Mouse (Mus musculus) forebrain, embryonic 11.5 days (tissue): ENCODE data around the gene Cep112. TPM values are rescaled to one million over a fixed set of nuclear protein-coding genes. Genes with fewer than 3 reads are reported as not detected.

Source experiments
- ATAC-seq: fragments of 200-750 bp; cut with Nextera tagmentation; replicated peaks from 2 replicates; pipeline ENCODE4 v1.8.0; 2017; ENCODE audit warnings: moderate TSS enrichment; ENCODE audit not compliant: low FRiP score
- DNase-seq: peaks from one replicate; pipeline ENCODE4 v3.0.0-alpha.2; 2017; ENCODE audit warnings: low spot score
- H3K27ac ChIP-seq: fragments of 300-500 bp; sonication (generic); 2 replicates; pipeline ENCODE4 v1.5.1; 2014; ENCODE audit warnings: low read depth, low read length
- H3K27me3 ChIP-seq: fragments of 300-500 bp; sonication (generic); 2 replicates; pipeline ENCODE4 v1.6.1; 2014; ENCODE audit warnings: mild to moderate bottlenecking, low read length, mixed read lengths; ENCODE audit not compliant: control insufficient read depth, insufficient read depth
- H3K36me3 ChIP-seq: fragments of 300-500 bp; sonication (generic); 2 replicates; pipeline ENCODE4 v1.6.1; 2014; ENCODE audit warnings: mild to moderate bottlenecking, low read length, moderate library complexity, mixed read lengths; ENCODE audit not compliant: control insufficient read depth, insufficient read depth
- H3K4me1 ChIP-seq: fragments of 300-500 bp; sonication (generic); replicated peaks from 2 replicates; pipeline ENCODE4 v1.6.1; 2014; ENCODE audit warnings: low read length, mixed read lengths; ENCODE audit not compliant: control insufficient read depth, insufficient read depth
- H3K4me2 ChIP-seq: fragments of 300-500 bp; sonication (generic); 2 replicates; pipeline ENCODE4 v1.6.1; 2014; ENCODE audit warnings: low read depth, mild to moderate bottlenecking, low read length, moderate library complexity, mixed read lengths; ENCODE audit not compliant: severe bottlenecking
- H3K4me3 ChIP-seq: fragments of 300-500 bp; sonication (generic); 2 replicates; pipeline ENCODE4 v1.5.1; 2014; ENCODE audit warnings: low read depth, low read length
- H3K9ac ChIP-seq: fragments of 300-500 bp; sonication (generic); 2 replicates; pipeline ENCODE4 v1.6.1; 2014; ENCODE audit warnings: low read length
- H3K9me3 ChIP-seq: fragments of 300-500 bp; sonication (generic); 2 replicates; pipeline ENCODE4 v1.6.1; 2016; ENCODE audit warnings: low read length, mixed read lengths; ENCODE audit not compliant: control insufficient read depth
- WGBS: fragments of 180-500 bp; shearing (Covaris S2); extraction: QIAGEN DNeasy Blood & Tissue Kit; methylation state at CpG from one replicate; pipeline ENCODE4 v1.1.7; 2014; 5-methylcytosine and 5-hydroxymethylcytosine counted together
- polyA plus RNA-seq: library from polyadenylated mRNA; unstranded; fragments of >200 nt; fragmentation: Nextera tagmentation; extraction: Ambion mirVana; gene quantifications from 2 replicates; pipeline ENCODE4 v1.2.1, GENCODE M21; 2014

Gene Cep112
- polyA plus RNA-seq, 1 experiment from 2014 or later: 16.9 TPM

DNA sequence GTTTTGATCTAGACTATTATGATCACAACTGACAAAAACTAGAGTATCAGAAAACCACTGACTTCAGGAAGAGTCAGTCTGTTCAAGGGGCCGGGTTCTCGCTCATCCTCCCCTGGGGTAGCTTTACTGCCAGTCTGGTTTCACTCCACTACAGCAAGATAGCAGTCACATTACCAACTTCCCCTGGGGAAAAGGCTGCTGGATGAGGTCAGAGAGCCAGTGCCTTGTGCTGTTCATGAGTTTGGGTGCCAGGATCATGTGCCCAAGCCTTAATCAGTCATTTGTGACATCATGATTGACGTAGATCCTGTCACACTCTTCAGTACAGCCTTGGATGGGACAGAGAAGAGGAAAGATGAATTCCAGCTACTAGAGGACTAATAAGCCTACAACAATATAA is 421.5 kb downstream of the Cep112 start:
- 94% methylated on average over 3 of the region's 3 CpGs for WGBS
- H3K27ac ChIP-seq: no peak overlapping the region
- ATAC-seq (no peak), DNase-seq (no peak)
- H3K4me2 ChIP-seq: no peak overlapping the region
- H3K27me3 ChIP-seq: no peaks in the 10 kb centered on the region
- no peaks in the 10 kb centered on the region for H3K9me3 ChIP-seq
- H3K4me3 ChIP-seq: no peak overlapping the region
- no peaks in the 10 kb centered on the region for H3K36me3 ChIP-seq
- no peak overlapping the region for H3K9ac ChIP-seq
- 0 out of 2 replicates have a peak, but pooled peaks cover 2% of the 10 kb centered on the region for H3K4me1 ChIP-seq

GRCm38 (mm10) chr11:108851771-108852170 is 426.8 kb downstream of the Cep112 start:
- H3K27me3 ChIP-seq: no peaks in the 10 kb centered on the region
- ATAC-seq: no peak
- H3K4me1 ChIP-seq: no peaks in the 10 kb centered on the region
- H3K4me3 ChIP-seq: no peak overlapping the region
- H3K9ac ChIP-seq: no peak overlapping the region
- no peak overlapping the region for H3K4me2 ChIP-seq
- no peaks in the 10 kb centered on the region for H3K36me3 ChIP-seq
- 92% methylated on average over 1 of the region's 1 CpGs for WGBS
- H3K9me3 ChIP-seq: no peaks in the 10 kb centered on the region
- no peak for DNase-seq
- H3K27ac ChIP-seq: no peak overlapping the region

- Histone ChIP-seq H3K9me3 (no peaks in the 10 kb centered on the region), H3K36me3 (no peaks in the 10 kb centered on the region), H3K4me2 (no peak overlapping the region), H3K4me3 (no peak overlapping the region), H3K27ac (no peak overlapping the region), H3K27me3 (no peaks in the 10 kb centered on the region), H3K4me1 (peaks cover 5% of the 10 kb centered on the region; the same call in 1 of the 2 replicates), H3K9ac (no peak overlapping the region)
- no peak for ATAC-seq
- DNase-seq: no peak
- 70% methylated on average over 6 of the region's 6 CpGs for WGBS
Measured at GRCm38 (mm10) chr11:108857254-108857653, 432.3 kb downstream of the Cep112 start.

- Histone ChIP-seq H3K27ac (no peak overlapping the region), H3K4me2 (no peak overlapping the region), H3K36me3 (no peaks in the 10 kb centered on the region), H3K27me3 (no peaks in the 10 kb centered on the region), H3K9me3 (no peaks in the 10 kb centered on the region), H3K4me3 (no peak overlapping the region), H3K4me1 (peaks cover 5% of the 10 kb centered on the region; the same call in 1 of the 2 replicates), H3K9ac (no peak overlapping the region)
- DNase-seq (no peak), ATAC-seq (peak; percentile 42; the same call in 1 of the 2 replicates)
- 50% methylated on average over 7 of the region's 7 CpGs for WGBS
Measured at GRCm38 (mm10) chr11:108857678-108858338, 432.8 kb downstream of the Cep112 start.

DNA sequence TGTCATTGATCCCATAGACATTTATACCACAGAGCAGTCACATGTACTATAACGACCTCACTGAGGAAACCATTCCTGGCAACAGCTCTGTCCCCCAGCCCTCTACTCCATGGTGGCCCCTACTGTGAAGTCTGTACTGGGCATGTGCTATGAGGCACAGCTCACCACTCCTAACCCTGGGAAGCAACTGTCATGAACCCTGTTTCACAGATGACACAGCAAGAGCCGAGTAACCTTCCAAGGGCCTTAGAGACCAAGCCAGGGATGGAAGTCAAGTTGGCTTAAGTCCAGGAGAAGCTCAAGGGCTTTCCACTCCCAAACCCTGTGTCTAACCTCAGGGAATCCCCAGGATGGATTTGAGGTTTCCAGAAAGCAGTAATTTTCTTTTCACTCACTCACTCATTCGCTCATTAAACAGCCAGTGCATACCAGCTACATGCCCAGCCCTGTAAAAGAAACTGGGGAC is 433.4 kb downstream of the Cep112 start:
- Histone ChIP-seq H3K27ac (no peak overlapping the region), H3K4me1 (peaks cover 5% of the 10 kb centered on the region; the same call in 1 of the 2 replicates), H3K9me3 (no peaks in the 10 kb centered on the region), H3K4me3 (no peak overlapping the region), H3K4me2 (no peak overlapping the region), H3K36me3 (no peaks in the 10 kb centered on the region), H3K9ac (no peak overlapping the region), H3K27me3 (no peaks in the 10 kb centered on the region)
- ATAC-seq (0 out of 2 replicates have a peak, but pooled peaks have one; percentile 44), DNase-seq (no peak)
- 78% methylated on average over 3 of the region's 3 CpGs for WGBS

DNA sequence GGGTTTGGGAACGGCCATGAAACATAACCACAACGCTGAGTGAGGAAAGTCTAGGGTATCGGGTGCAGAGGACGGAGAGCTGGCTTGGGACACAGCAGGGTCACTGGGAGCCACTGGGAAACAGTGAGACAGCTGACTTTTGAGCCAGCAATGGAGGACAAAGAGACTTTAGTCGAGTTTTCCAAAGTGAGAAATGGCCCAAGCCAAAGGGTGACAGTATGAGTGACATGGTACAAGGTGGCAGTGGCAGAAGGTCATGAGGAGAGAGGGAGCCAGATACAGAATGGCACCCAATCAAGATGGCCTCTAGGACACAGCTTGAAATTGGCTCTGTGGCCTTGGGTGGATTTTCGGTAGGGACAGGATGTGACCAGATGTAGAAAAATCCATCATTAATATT is 433.9 kb downstream of the Cep112 start:
- Histone ChIP-seq H3K36me3 (no peaks in the 10 kb centered on the region), H3K27ac (no peak overlapping the region), H3K9me3 (no peaks in the 10 kb centered on the region), H3K4me2 (no peak overlapping the region), H3K4me1 (peaks cover 5% of the 10 kb centered on the region; the same call in 1 of the 2 replicates), H3K4me3 (no peak overlapping the region), H3K9ac (no peak overlapping the region), H3K27me3 (no peaks in the 10 kb centered on the region)
- DNase-seq: no peak
- ATAC-seq: no peak
- WGBS: 88% methylated on average over 6 of the region's 6 CpGs

- no peaks in the 10 kb centered on the region for H3K9me3 ChIP-seq
- DNase-seq: no peak
- no peaks in the 10 kb centered on the region for H3K36me3 ChIP-seq
- H3K9ac ChIP-seq: no peak overlapping the region
- WGBS: 58% methylated on average over 6 of the region's 6 CpGs
- no peak overlapping the region for H3K4me3 ChIP-seq
- no peak overlapping the region for H3K4me2 ChIP-seq
- H3K27ac ChIP-seq: no peak overlapping the region
- H3K4me1 ChIP-seq: peaks cover 5% of the 10 kb centered on the region; the same call in 1 of the 2 replicates
- no peak for ATAC-seq
- no peaks in the 10 kb centered on the region for H3K27me3 ChIP-seq
Measured at GRCm38 (mm10) chr11:108862360-108862759, 437.4 kb downstream of the Cep112 start.

DNA sequence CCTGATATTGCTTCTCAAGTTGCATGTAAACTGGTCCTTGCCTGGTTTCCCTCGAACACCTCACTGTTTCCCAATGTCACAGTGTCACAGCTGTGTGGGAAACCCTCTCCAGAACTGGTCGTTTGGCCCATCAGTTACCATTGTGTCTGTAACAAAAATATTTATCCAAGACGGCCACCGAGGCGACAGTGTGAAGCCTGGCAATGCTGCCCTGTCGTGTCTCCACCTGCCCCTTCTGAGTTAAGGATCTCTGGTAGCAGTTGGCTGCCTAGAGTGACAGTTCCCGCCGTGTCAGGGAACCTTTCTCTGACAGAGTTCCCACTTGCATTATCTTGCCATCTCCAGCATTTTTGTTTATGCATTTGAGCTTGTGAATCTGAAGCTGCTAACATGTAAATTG is 440.8 kb downstream of the Cep112 start:
- no peak for DNase-seq
- Histone ChIP-seq H3K4me1 (peaks cover 2% of the 10 kb centered on the region; the same call in 1 of the 2 replicates), H3K9ac (no peak overlapping the region), H3K4me3 (no peak overlapping the region), H3K27me3 (no peaks in the 10 kb centered on the region), H3K9me3 (no peaks in the 10 kb centered on the region), H3K4me2 (no peak overlapping the region), H3K36me3 (no peaks in the 10 kb centered on the region), H3K27ac (no peak overlapping the region)
- ATAC-seq: no peak
- WGBS: 75% methylated on average over 8 of the region's 8 CpGs

GRCm38 (mm10) chr11:108867538-108867937 is 442.5 kb downstream of the Cep112 start:
- no peak for ATAC-seq
- Histone ChIP-seq H3K36me3 (no peaks in the 10 kb centered on the region), H3K9ac (no peak overlapping the region), H3K4me2 (no peak overlapping the region), H3K9me3 (no peaks in the 10 kb centered on the region), H3K4me1 (no peaks in the 10 kb centered on the region), H3K27me3 (no peaks in the 10 kb centered on the region), H3K27ac (no peak overlapping the region), H3K4me3 (no peak overlapping the region)
- no peak for DNase-seq
- WGBS: 92% methylated on average over 6 of the region's 6 CpGs
